Mouse (Mus musculus) embryo, embryonic 9.5 days (tissue): ENCODE measurements around the gene Defb20.

Experiments used
- DNase-seq: peaks from one replicate; pipeline ENCODE4 v3.0.0-alpha.2; 2017; ENCODE audit errors: extremely low spot score

Gene Defb20

GRCm38 (mm10) chr2:152498020-152498419 is 21.2 kb downstream of the Defb20 start:
- no peak for DNase-seq

GRCm38 (mm10) chr2:152500204-152500862 is 23.5 kb downstream of the Defb20 start:
- no peak for DNase-seq

- DNase-seq, result no peak
Observed at GRCm38 (mm10) chr2:152500863-152501229, 24.0 kb downstream of the Defb20 start.

- no peak for DNase-seq
Observed at GRCm38 (mm10) chr2:152503950-152504349, 27.1 kb downstream of the Defb20 start.

GRCm38 (mm10) chr2:152511592-152511991 is 34.7 kb downstream of the Defb20 start, which contains the start of gene Defb26:
TSS of gene Defb26 (minus strand) at chr2:152511692.
- DNase-seq, result no peak

GRCm38 (mm10) chr2:152516084-152516483 is 39.2 kb downstream of the Defb20 start:
- DNase-seq, result no peak

- no peak for DNase-seq
Observed at GRCm38 (mm10) chr2:152517981-152518380, 41.1 kb downstream of the Defb20 start, which contains the start of gene Defb28. TSS of gene Defb28 (plus strand) at chr2:152518255.
